Mouse (Mus musculus) forebrain, embryonic 12.5 days (tissue): ENCODE results near the gene Gm13178. TPM values are rescaled to one million over a fixed set of nuclear protein-coding genes. Genes with fewer than 3 reads are reported as not detected.

ENCODE experiments used
- ATAC-seq: fragments of 200-750 bp; cut with Nextera tagmentation; 2 replicates; pipeline ENCODE4 v1.8.0; 2017; ENCODE audit warnings: moderate TSS enrichment; ENCODE audit not compliant: low FRiP score
- H3K27ac ChIP-seq: fragments of 300-500 bp; sonication (generic); 2 replicates; pipeline ENCODE4 v1.5.1; 2016; ENCODE audit warnings: mild to moderate bottlenecking
- H3K27me3 ChIP-seq: fragments of 300-500 bp; sonication (generic); 2 replicates; pipeline ENCODE4 v1.6.1; 2016; ENCODE audit warnings: mild to moderate bottlenecking
- H3K36me3 ChIP-seq: fragments of 300-500 bp; sonication (generic); replicated peaks from 2 replicates; pipeline ENCODE4 v1.6.1; 2016; ENCODE audit warnings: mild to moderate bottlenecking
- H3K4me1 ChIP-seq: fragments of 300-500 bp; sonication (generic); 2 replicates; pipeline ENCODE4 v1.6.1; 2016
- H3K4me2 ChIP-seq: fragments of 300-500 bp; sonication (generic); 2 replicates; pipeline ENCODE4 v1.6.1; 2016; ENCODE audit warnings: mild to moderate bottlenecking, moderate library complexity
- H3K4me3 ChIP-seq: fragments of 300-500 bp; sonication (generic); replicated peaks from 2 replicates; pipeline ENCODE4 v1.5.1; 2016; ENCODE audit warnings: mild to moderate bottlenecking
- H3K9ac ChIP-seq: fragments of 300-500 bp; sonication (generic); 2 replicates; pipeline ENCODE4 v1.6.1; 2016; ENCODE audit warnings: mild to moderate bottlenecking
- H3K9me3 ChIP-seq: fragments of 300-500 bp; sonication (generic); 2 replicates; pipeline ENCODE4 v1.6.1; 2016
- WGBS: fragments of 180-500 bp; shearing (Covaris S2); methylation state at CpG from one replicate; pipeline ENCODE4 v1.1.7; 2016; 5-methylcytosine and 5-hydroxymethylcytosine counted together
- polyA plus RNA-seq: library from polyadenylated mRNA; unstranded; fragments of >200 nt; fragmentation: Nextera tagmentation; extraction: Ambion mirVana; gene quantifications from 2 replicates; pipeline ENCODE4 v1.2.1, GENCODE M21; 2016

Gene Gm13178
- not detected in 2 replicates for polyA plus RNA-seq

DNA sequence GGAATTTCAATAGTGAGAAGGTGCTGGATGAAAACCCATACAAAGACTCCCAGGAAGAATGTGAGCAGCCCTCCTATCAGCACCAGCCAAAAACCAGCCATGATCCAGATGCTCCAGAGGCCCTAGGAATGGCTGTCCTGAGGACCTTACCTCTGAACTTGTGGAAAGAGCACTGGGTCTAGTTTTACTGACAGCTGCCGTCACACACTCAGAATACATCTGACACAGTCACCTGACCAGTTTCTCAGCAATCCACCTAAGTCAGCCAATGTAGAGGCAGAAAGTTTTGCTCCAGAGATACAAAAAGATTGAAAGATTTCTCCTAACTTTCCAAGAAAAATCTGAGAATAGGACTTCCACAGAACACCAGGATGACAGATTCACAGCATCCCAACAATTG is at the start of gene Gm13178:
Gm13178 (minus strand) TSS at position 101 of the 400 bp plus-strand sequence.
- Histone ChIP-seq H3K36me3 (no peaks in the 10 kb centered on the region), H3K27me3 (no peaks in the 10 kb centered on the region), H3K9ac (no peak within 1 kb of the TSS), H3K4me2 (no peak within 1 kb of the TSS), H3K9me3 (peaks cover 10% of the 10 kb centered on the region; the same call in 1 of the 2 replicates), H3K4me1 (no peaks in the 10 kb centered on the region), H3K4me3 (no peak within 1 kb of the TSS), H3K27ac (no peak within 1 kb of the TSS)
- ATAC-seq = no peak
- WGBS = 96% methylated on average over 1 of the region's 1 CpGs

DNA sequence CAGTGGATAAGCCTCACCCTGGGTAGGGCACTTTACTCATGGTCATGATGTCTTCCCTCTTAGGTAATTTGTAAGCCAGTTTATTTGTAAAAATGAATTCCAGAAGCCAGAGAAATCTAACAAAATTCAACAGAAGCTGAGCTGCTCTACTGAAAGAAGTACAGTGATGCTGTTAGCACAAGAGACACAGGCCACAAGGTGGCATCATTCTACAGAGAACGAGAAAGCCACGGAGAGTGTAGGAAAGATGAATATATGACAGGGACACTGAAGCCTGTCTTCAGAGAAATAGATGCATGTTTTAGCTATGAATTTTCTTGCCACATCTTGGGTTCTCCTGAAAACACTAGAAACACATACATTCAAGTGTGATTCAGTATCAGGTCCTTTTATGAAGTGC is 44.5 kb upstream of the Gm13178 start:
- Histone ChIP-seq H3K4me2 (no peak overlapping the region), H3K4me3 (no peak overlapping the region), H3K27ac (no peak overlapping the region), H3K4me1 (no peaks in the 10 kb centered on the region), H3K9me3 (no peaks in the 10 kb centered on the region), H3K36me3 (no peaks in the 10 kb centered on the region), H3K27me3 (no peaks in the 10 kb centered on the region), H3K9ac (no peak overlapping the region)
- no peak for ATAC-seq
- WGBS = 52% methylated on average over 2 of the region's 2 CpGs

DNA sequence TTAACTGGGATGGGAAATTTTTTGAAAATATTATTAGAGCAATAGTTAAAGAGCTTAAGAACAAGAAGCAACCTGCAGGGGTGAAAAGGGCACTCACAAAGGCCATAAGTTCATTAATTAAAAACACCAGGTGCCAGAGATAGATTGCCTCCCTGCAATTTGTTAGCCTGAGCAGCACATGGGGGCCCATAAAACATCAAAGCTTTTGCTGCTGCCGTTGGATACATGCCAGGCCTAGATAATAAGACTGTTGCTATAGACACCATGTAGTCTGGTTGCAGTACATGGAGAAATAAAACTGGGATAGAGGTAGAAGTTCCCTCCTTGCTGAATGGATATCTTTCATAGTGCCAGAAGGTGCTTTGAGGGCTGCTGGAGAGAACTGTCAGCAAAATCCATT is 27.9 kb upstream of the Gm13178 start:
- no peaks in the 10 kb centered on the region for H3K4me1 ChIP-seq
- H3K9ac ChIP-seq = no peak overlapping the region
- H3K27ac ChIP-seq = no peak overlapping the region
- H3K4me2 ChIP-seq = no peak overlapping the region
- H3K36me3 ChIP-seq = no peaks in the 10 kb centered on the region
- H3K9me3 ChIP-seq = peaks cover 7% of the 10 kb centered on the region; the same call in 1 of the 2 replicates
- ATAC-seq = no peak
- H3K27me3 ChIP-seq = no peaks in the 10 kb centered on the region
- 50% methylated on average over 1 of the region's 1 CpGs for WGBS
- H3K4me3 ChIP-seq = no peak overlapping the region

DNA sequence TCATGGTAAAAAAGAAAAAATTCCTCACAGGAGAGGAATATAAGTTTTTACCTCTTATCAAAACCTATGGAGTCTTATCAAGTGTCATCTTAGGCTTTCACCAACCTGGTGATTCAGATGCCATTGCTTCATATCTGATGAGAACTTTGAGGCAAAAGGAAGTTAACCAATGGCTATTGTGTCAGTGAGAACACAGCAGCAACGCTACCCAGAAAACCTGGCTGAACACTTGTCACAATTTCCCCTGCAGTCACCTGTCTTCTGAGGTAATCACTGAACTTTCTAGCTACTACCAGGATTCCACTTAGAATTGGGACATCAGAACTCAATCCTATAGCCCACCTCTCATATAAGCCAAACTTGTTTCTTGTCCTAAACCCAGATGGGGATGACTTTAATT is 1.5 kb downstream of the Gm13178 start:
- ATAC-seq = no peak
- 71% methylated on average over 1 of the region's 1 CpGs for WGBS
- Histone ChIP-seq H3K4me3 (no peak overlapping the region), H3K4me1 (no peaks in the 10 kb centered on the region), H3K9me3 (peaks cover 10% of the 10 kb centered on the region; the same call in 1 of the 2 replicates), H3K27me3 (no peaks in the 10 kb centered on the region), H3K9ac (no peak overlapping the region), H3K36me3 (no peaks in the 10 kb centered on the region), H3K4me2 (no peak overlapping the region), H3K27ac (no peak overlapping the region)

- H3K36me3 ChIP-seq = no peaks in the 10 kb centered on the region
- 71% methylated on average over 1 of the region's 1 CpGs for WGBS
- no peak overlapping the region for H3K4me2 ChIP-seq
- H3K4me1 ChIP-seq = no peaks in the 10 kb centered on the region
- ATAC-seq = no peak
- H3K27me3 ChIP-seq = no peaks in the 10 kb centered on the region
- H3K27ac ChIP-seq = no peak overlapping the region
- H3K9ac ChIP-seq = no peak overlapping the region
- H3K4me3 ChIP-seq = no peak overlapping the region
- H3K9me3 ChIP-seq = peaks cover 10% of the 10 kb centered on the region; the same call in 1 of the 2 replicates
These were observed 2.9 kb downstream of the Gm13178 start for GRCm38 (mm10) chr4:144718288-144718687.

- H3K9me3 ChIP-seq = 0 out of 2 replicates have a peak, but pooled peaks cover 15% of the 10 kb centered on the region
- no peaks in the 10 kb centered on the region for H3K27me3 ChIP-seq
- H3K27ac ChIP-seq = no peak within 1 kb of the TSS
- no peaks in the 10 kb centered on the region for H3K4me1 ChIP-seq
- no peak within 1 kb of the TSS for H3K4me2 ChIP-seq
- H3K9ac ChIP-seq = no peak within 1 kb of the TSS
- no peaks in the 10 kb centered on the region for H3K36me3 ChIP-seq
- no peak within 1 kb of the TSS for H3K4me3 ChIP-seq
- no peak for ATAC-seq
- WGBS = 52% methylated on average over 2 of the region's 2 CpGs
These were observed 34.9 kb downstream of the Gm13178 start, which contains the start of gene Gm436 for GRCm38 (mm10) chr4:144686268-144686667. Gene Gm436 (minus strand): TSS chr4:144686368.

Other genes starting within 250 kb of the Gm13178 start
- gene 9430007A20Rik, start 201.6 kb downstream of the Gm13178 start, polyA plus RNA-seq = not detected in 2 replicates
- not detected in 2 replicates for gene Gm13124, start 156.3 kb downstream of the Gm13178 start, polyA plus RNA-seq
- gene Aadacl4, start 107.7 kb downstream of the Gm13178 start, polyA plus RNA-seq = not detected in 2 replicates
- gene Gm436, start 35.0 kb downstream of the Gm13178 start, polyA plus RNA-seq = not detected in 2 replicates
- not detected in 2 replicates for gene Gm438, start 65.2 kb upstream of the Gm13178 start, polyA plus RNA-seq
- gene Dhrs3, start 171.4 kb upstream of the Gm13178 start, polyA plus RNA-seq = 6.7 and 7.7 TPM in 2 replicates